Mouse (Mus musculus) forebrain, postnatal 0 days (tissue): ENCODE measurements around the gene Eps15. TPM values are rescaled to one million over a fixed set of nuclear protein-coding genes. Genes with fewer than 3 reads are reported as not detected.
"Not testable (repeated sequence)": the region's sequence is repeated elsewhere in the genome, so short reads cannot be mapped to it uniquely, and the experiment has no call there.

Experiments used
- ATAC-seq: fragments of 200-750 bp; cut with Nextera tagmentation; 2 replicates; pipeline ENCODE4 v1.8.0; 2017; ENCODE audit warnings: mild to moderate bottlenecking, moderate library complexity
- DNase-seq: peaks from one replicate; pipeline ENCODE4 v3.0.0-alpha.2; 2015
- H3K27ac ChIP-seq: fragments of 300-500 bp; sonication (generic); 2 replicates; pipeline ENCODE4 v1.5.1; 2014; ENCODE audit warnings: low read depth, mild to moderate bottlenecking, antibody characterized with exemption, low read length, moderate library complexity, mixed read lengths
- H3K27me3 ChIP-seq: fragments of 300-500 bp; sonication (generic); 2 replicates; pipeline ENCODE4 v1.6.1; 2014; ENCODE audit warnings: mild to moderate bottlenecking, low read length, mixed read lengths; ENCODE audit not compliant: insufficient read depth
- H3K36me3 ChIP-seq: fragments of 300-500 bp; sonication (generic); 2 replicates; pipeline ENCODE4 v1.6.1; 2014; ENCODE audit warnings: mild to moderate bottlenecking, moderate library complexity; ENCODE audit not compliant: insufficient read depth
- H3K4me1 ChIP-seq: fragments of 300-500 bp; sonication (generic); 2 replicates; pipeline ENCODE4 v1.6.1; 2014; ENCODE audit warnings: antibody characterized with exemption; ENCODE audit not compliant: insufficient read depth
- H3K4me2 ChIP-seq: fragments of 300-500 bp; sonication (generic); 2 replicates; pipeline ENCODE4 v1.6.1; 2014; ENCODE audit warnings: low read depth, mild to moderate bottlenecking, moderate library complexity
- H3K4me3 ChIP-seq: fragments of 300-500 bp; sonication (generic); 2 replicates; pipeline ENCODE4 v1.5.1; 2014; ENCODE audit warnings: low read depth, low read length, mixed read lengths
- H3K9ac ChIP-seq: fragments of 300-500 bp; sonication (generic); 2 replicates; pipeline ENCODE4 v1.6.1; 2014; ENCODE audit warnings: mild to moderate bottlenecking
- H3K9me3 ChIP-seq: fragments of 300-500 bp; sonication (generic); 2 replicates; pipeline ENCODE4 v1.6.1; 2016; ENCODE audit warnings: low read length
- CTCF ChIP-seq: sonication (generic); IDR thresholded peaks from 2 replicates; pipeline ENCODE4 v1.5.1; 2016; ENCODE audit warnings: antibody characterized with exemption, control low read depth, low read depth
- WGBS: fragments of 180-500 bp; shearing (Covaris S2); extraction: QIAGEN DNeasy Blood & Tissue Kit; methylation state at CpG from one replicate; pipeline ENCODE4 v1.1.7; 2014; 5-methylcytosine and 5-hydroxymethylcytosine counted together
- polyA plus RNA-seq: library from polyadenylated mRNA; unstranded; fragments of >200 nt; fragmentation: Nextera tagmentation; extraction: Ambion mirVana; gene quantifications from 2 replicates; pipeline ENCODE4 v1.2.1, GENCODE M21; 2015
- total RNA-seq: library from RNA; depleted of rRNA; stranded (reverse); fragments of >200 nt; gene quantifications from 2 replicates; pipeline ENCODE4 v1.2.3, GENCODE M21; 2014

The Eps15 gene
- total and polyA plus RNA-seq, 2 experiments from 2014 or later = 42.6 to 108 TPM

DNA sequence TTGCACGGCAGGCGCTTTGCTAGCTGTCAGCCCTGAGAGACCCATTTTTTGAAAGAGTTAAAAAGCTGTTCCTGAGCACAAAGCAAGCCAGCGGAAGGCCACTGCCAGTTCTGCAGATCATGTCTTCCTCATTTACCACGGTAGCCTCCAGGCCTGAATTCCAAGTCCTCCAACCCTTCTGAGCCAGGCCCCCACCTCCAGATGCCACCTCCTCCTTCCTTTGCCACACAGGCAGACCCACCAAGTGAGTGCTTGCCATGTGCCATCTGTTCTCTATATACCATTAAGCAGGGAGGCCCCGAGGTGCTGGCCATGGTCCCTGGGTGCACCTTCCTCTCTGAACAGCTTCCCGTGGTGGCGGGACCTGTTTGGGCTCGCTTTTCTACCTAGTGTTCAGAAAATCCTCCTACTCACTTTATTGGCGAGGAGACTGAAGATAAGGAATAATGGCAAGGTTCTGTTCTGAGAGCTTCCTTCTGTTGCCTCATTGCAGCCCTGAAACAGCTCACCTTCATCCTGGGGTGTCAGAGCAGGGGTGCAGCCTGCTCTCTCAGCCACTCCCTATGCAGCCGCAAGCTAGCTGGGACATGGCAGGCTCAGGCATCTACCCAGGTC lies 120.4 kb downstream of the Eps15 start:
- ATAC-seq = no peak
- no peaks in the 10 kb centered on the region for H3K4me1 ChIP-seq
- H3K36me3 ChIP-seq = no peaks in the 10 kb centered on the region
- no peaks in the 10 kb centered on the region for H3K27me3 ChIP-seq
- H3K4me3 ChIP-seq = no peak overlapping the region
- no peak overlapping the region for H3K4me2 ChIP-seq
- no peak overlapping the region for H3K9ac ChIP-seq
- no peak for DNase-seq
- no peak for TF ChIP-seq CTCF
- no peak overlapping the region for H3K27ac ChIP-seq
- WGBS = 70% methylated on average over 10 of the region's 10 CpGs
- no peaks in the 10 kb centered on the region for H3K9me3 ChIP-seq

DNA sequence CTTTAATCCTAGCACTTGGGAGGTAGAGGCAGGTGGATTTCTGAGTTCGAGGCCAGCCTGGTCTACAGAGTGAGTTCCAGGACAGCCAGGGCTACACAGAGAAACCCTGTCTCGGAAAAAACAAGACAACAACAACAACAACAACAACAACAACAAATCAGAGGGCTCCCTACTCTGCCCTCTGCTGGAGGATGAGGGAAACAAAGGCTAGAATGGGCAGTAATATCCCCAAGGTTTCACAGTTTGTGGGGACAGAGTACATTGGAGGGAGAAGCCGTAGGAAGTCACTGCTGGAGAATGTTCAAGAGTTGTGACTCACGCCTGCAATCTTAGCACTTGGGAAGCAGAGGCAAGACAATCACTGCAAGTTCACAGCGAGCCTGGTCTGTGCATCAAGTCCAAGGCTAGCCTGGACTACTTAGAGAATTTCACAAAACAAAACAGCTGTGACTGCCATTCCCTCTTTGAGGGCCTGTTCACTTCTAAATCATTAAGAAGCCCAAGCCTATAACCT lies 121.2 kb downstream of the Eps15 start:
- 78% methylated on average over 5 of the region's 5 CpGs for WGBS
- H3K9ac ChIP-seq = no peak overlapping the region
- H3K4me2 ChIP-seq = no peak overlapping the region
- H3K9me3 ChIP-seq = no peaks in the 10 kb centered on the region
- DNase-seq = no peak
- H3K4me1 ChIP-seq = 0 out of 2 replicates have a peak, but pooled peaks cover 3% of the 10 kb centered on the region
- TF ChIP-seq CTCF = 0 out of 2 replicates have a peak, but pooled peaks have one; percentile 27
- ATAC-seq = no peak
- H3K4me3 ChIP-seq = no peak overlapping the region
- H3K27me3 ChIP-seq = no peaks in the 10 kb centered on the region
- H3K27ac ChIP-seq = no peak overlapping the region
- no peaks in the 10 kb centered on the region for H3K36me3 ChIP-seq

- H3K9ac ChIP-seq, H3K4me2 ChIP-seq, H3K27me3 ChIP-seq, DNase-seq, H3K27ac ChIP-seq, H3K9me3 ChIP-seq, ATAC-seq, H3K4me3 ChIP-seq, H3K36me3 ChIP-seq, H3K4me1 ChIP-seq: not testable (repeated sequence)
- WGBS = 82% methylated on average over 3 of the region's 3 CpGs
- TF ChIP-seq CTCF = 0 out of 2 replicates have a peak, but pooled peaks have one; percentile 14
Observed at GRCm38 (mm10) chr4:109404908-109405307, 124.8 kb downstream of the Eps15 start.

DNA sequence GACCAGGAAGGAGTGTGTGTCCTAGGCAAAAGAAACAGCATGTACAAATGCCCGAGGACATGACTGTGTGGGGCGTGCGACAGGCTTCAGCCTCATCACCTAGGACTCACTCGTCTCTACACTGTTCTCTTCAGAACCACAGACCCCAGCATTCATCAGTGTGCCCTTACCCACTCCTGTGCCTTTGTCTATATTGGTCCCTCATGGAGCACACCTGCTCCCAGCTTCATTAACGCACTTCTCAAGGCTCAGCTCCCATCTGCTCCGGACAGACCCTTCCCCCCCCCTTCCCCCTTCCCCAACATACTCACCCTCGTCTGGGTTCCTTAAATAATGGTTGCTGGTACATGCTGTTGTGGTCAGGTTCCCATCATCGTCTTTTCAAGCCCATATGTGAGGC lies 125.3 kb downstream of the Eps15 start:
- Histone ChIP-seq H3K27me3 (no peaks in the 10 kb centered on the region), H3K4me1 (0 out of 2 replicates have a peak, but pooled peaks cover 3% of the 10 kb centered on the region), H3K4me3 (no peak overlapping the region), H3K27ac (no peak overlapping the region), H3K9me3 (no peaks in the 10 kb centered on the region), H3K36me3 (no peaks in the 10 kb centered on the region), H3K4me2 (0 out of 2 replicates have a peak overlapping the region, but pooled peaks have one; percentile 99), H3K9ac (no peak overlapping the region)
- no peak for TF ChIP-seq CTCF
- no peak for DNase-seq
- no peak for ATAC-seq
- WGBS = 46% methylated on average over 8 of the region's 8 CpGs

- peak overlapping the region; percentile 71; the same call in 1 of the 2 replicates for H3K9ac ChIP-seq
- H3K9me3 ChIP-seq = no peaks in the 10 kb centered on the region
- peak overlapping the region; percentile 99 for H3K4me2 ChIP-seq
- H3K27me3 ChIP-seq = no peaks in the 10 kb centered on the region
- no peaks in the 10 kb centered on the region for H3K36me3 ChIP-seq
- H3K27ac ChIP-seq = no peak overlapping the region
- TF ChIP-seq CTCF = no peak
- 5% methylated on average over 3 of the region's 3 CpGs for WGBS
- ATAC-seq (peak; percentile 56), DNase-seq (peak; percentile 66)
- 0 out of 2 replicates have a peak, but pooled peaks cover 3% of the 10 kb centered on the region for H3K4me1 ChIP-seq
- peak overlapping the region; percentile 65 for H3K4me3 ChIP-seq
Observed at GRCm38 (mm10) chr4:109406054-109406485, 126.0 kb downstream of the Eps15 start.

DNA sequence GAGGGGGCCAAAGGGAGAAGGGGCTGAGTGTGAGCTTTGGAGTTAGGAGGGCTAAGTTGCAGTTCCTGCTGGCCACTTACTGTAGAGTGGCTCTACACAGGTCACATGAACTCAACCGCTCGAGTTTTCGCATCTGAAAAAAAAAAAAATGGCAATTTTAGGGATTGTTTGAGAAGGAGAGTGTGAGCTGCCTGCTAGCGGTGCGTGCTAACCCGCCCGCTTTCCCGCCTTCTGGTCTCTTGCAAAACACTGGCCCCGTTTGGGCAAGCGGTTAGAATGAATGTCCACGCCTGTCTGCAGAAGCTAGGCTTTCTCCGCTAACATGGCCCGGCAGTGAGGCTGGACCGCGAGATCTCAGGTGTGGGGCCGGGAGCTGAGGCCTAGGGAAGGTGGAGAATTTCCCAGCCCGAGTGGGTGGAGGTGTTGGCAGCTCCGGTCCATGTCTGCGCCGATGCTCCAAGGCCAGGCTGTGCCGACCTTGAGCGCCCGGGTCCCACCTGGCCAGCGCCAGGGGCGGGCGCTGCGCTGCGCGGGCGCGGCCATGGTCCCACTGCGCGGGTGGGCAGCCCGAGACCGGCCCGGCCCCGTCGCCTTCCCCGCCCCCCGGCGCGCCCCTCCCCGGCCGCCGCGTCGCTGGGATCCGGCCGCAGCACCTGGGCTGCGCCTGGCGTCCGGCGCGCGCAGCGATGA lies 126.6 kb downstream of the Eps15 start, which contains the start of gene Ttc39a:
Ttc39a (plus strand) TSS at position 138 of the 690 bp plus-strand sequence.
- Histone ChIP-seq H3K4me3 (peak within 1 kb of the TSS; percentile 65), H3K4me1 (0 out of 2 replicates have a peak, but pooled peaks cover 3% of the 10 kb centered on the region), H3K4me2 (peak within 1 kb of the TSS; percentile 99), H3K9ac (peak within 1 kb of the TSS; percentile 71), H3K27me3 (no peaks in the 10 kb centered on the region), H3K9me3 (no peaks in the 10 kb centered on the region), H3K27ac (no peak within 1 kb of the TSS), H3K36me3 (no peaks in the 10 kb centered on the region)
- DNase-seq = peak; percentile 55
- ATAC-seq = peak; percentile 69
- TF ChIP-seq CTCF = no peak
- under 1% methylated on average over 54 of the region's 56 CpGs for WGBS

DNA sequence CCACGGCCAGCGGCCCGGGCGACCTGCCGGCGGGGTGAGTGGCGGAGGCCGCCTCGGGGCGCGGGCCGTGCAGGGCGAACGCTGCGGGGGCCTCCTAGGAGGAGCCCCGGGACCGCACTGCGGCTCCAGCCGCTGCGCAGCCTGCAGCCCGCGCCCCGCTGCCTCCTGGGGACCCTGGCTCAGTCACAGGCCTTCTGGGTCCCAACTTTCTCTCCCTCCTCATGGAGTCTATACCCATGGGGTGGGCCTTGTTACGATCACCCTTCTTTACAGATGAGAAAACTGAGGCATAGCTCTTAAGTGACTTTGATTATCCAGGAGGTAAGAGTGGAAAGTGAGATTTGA lies 127.1 kb downstream of the Eps15 start:
- 2% methylated on average over 24 of the region's 24 CpGs for WGBS
- DNase-seq = no peak
- TF ChIP-seq CTCF = no peak
- Histone ChIP-seq H3K4me2 (peak overlapping the region; percentile 99), H3K4me1 (0 out of 2 replicates have a peak, but pooled peaks cover 3% of the 10 kb centered on the region), H3K4me3 (peak overlapping the region; percentile 65), H3K27ac (no peak overlapping the region), H3K9me3 (no peaks in the 10 kb centered on the region), H3K27me3 (no peaks in the 10 kb centered on the region), H3K36me3 (no peaks in the 10 kb centered on the region), H3K9ac (peak overlapping the region; percentile 71)
- ATAC-seq = peak; percentile 49
